Mouse (Mus musculus) MEL-GATA-1-ER (cell line): ENCODE data around the gene Kif2a.
A peak's percentile ranks its signal among the peaks of the same experiment; 100 is the strongest.
"Not testable (repeated sequence)": the region's sequence is repeated elsewhere in the genome, so short reads cannot be mapped to it uniquely, and the experiment has no call there.

Experiments
- DNase-seq: peaks from one replicate; pipeline ENCODE4 v3.0.0-alpha.2; 2012; ENCODE audit warnings: low read depth; ENCODE audit errors: extremely low read depth

Gene Kif2a

DNA sequence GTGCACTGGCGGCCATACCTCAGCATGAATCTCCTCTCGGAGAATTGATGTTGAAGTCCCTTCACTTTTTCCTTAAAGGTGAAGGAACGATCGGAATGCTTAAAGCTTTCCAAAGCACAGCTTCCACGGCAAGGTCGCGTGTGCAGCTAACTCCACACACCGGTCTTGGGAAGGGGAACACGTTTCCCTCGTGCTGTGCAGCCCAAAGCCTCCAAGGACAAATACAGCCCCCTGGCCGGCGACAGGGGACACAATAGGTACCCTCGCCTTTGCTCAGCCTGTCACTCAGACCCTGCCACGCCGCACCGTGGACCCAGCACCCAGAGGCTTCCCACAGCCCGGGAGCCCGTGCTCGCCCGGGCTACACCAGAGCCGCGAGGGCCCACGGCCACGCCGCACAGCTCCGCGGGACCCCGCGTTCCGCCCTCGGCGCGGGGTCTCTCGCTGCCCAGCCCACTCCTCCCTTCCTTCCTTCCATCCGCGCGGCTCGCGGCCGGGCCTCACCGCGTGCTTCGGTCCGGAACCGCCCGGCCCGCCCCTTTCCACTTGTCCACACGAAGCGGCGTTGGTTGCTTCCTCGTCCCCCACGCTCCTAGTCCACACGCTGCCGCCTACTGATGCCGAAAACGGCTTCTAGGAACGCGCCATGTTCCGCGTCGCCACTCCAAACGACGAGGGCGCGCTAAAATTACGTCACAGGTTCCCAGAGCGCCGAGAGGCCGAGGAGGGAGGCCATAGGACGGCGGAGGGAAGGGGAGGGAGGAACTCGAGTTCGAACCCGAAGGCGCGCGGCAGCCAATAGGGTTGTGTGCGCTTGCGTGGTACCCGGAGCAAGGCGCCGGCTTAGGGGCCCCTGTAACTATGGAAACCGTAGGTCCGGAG, 85.4 kb downstream of the Kif2a start, which contains the start of gene Ipo11:
TSS of gene Ipo11 (minus strand) at position 703 of the 882 bp plus-strand sequence.
- peak; percentile 84 for DNase-seq

DNA sequence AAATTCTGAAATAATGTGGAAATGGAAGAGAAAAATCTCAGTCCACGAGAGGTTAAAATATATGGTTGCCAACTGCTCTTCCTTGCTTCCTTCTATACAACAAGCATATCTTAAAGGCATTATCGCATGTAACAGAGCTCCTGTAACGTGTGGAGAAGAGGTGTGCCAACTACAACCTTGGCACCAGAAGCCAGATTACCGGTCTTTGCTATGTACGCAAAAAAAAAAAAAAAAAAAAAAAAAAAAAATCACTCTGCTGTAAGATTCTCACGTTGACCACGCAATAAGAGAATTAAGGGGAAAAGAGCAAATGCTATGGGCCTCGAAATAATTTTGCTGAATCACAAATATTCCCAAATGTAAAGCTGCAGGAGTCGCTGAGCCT, 86.1 kb downstream of the Kif2a start:
- DNase-seq = no peak

DNA sequence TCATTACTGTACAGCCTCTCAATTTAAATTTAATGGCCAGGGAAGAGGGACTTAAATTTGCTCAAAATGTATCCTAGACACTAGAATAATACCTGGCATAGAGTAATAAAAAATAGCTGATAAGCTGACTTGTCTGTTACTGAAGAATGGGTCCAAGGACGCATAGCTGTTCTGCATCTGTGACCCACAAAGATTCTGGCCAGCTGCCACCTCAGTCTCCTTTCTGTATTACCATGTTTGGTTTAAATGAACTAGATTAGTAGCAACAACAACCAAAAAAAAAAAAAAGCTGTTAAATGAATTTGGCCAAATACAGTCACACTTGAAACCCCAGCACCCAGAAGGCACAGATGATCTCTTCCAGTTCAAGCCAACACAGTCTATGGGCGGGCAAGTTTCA, 92.7 kb downstream of the Kif2a start:
- DNase-seq = no peak

DNA sequence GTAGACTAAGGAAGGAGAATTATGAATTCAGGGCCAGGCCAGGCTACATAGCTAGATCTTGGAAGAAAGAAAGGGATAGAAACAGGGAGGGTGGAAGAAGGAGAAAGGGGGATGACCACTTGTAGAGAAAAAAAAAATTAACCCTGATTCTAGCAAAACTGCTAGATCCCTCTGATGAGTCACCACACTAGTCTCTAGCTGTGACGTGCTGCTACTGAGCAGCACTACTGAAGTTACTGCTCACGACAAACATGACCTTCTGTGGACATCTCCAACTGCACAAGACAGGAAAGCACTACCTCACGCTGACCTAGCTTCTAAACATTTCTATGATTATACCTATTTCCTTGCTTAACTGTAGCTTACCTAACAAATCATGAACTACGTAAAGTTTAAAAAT, 93.6 kb downstream of the Kif2a start:
- DNase-seq = no peak

DNA sequence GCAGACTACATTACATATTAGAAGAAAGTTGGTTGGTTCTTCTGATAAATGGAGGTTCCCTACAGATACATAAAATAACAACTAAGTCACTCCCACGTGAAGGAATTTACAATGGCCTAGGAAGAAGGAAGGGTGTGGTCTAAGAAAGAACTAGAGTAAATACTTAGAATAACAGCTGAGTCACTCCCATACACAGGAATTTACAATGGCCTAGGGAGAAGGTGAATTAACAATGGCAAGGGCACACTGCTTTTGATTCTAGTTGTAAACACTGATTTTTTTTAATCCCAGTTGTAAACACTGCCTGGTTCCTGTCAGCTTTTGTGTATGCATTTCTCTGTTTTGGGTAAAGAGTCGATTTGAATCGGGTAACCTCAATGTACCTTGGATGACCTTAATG, 96.0 kb downstream of the Kif2a start:
- DNase-seq = not testable (repeated sequence)

DNA sequence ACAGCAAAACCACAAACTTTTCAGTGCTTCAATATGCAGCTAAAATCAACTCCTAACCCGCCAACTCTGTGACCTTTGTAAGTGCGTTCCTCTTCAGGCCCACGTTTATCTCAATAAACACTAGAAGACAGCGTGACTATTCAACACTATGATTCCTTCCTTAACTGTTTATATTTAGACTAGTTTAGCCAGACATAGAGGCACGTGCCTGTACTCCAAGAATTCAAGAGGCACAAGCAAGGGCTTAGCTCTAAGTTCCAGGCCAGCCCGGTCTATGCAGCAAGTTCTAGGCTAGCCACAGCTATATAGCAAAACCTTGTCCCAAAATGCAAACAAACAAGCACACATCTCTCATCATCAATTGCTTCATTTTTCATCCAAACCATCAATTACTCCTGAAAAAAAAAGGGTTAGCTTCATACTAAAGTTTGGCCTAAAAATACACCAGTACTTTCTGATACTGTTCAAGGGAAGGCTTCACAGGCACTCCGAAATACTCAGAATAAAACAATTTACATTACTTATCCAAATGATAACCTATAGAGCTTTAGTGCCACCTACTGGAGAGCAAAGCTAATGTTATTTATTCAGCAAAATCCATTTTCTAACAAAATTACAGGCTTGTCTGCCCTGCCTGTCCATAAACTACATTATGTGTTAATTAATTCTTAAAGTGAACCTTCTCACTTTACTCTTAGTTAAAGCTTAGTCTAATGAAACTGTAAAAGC, 103.4 kb downstream of the Kif2a start:
- no peak for DNase-seq

DNA sequence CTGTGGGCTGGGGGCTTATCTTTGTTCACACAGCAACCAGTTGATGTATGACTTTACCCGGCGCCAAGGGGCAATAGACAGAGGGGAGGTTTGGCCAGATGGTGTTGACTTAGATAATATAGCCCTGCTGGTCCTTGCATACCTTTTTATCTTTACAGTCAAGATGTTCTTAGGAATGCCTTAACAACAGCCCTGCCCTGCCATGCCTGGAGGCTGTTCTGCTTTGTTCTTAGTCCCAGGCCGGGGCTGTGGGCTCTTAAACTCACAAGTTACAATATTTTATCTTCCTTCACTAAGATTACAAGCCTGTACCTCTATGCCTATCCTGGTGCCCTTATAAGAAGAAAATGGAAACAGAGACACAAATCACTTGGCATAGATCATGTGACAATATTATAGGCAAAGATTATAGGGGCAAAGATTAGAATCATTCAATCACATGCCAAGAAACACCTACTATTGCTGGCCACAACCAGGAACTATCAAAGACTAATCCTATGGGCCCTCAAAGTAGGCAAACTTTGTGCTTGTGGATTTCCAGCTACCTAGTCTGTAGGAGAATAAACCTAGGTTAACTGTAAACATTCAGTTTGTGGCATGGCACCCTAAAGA, 108.7 kb downstream of the Kif2a start:
- DNase-seq = no peak

DNA sequence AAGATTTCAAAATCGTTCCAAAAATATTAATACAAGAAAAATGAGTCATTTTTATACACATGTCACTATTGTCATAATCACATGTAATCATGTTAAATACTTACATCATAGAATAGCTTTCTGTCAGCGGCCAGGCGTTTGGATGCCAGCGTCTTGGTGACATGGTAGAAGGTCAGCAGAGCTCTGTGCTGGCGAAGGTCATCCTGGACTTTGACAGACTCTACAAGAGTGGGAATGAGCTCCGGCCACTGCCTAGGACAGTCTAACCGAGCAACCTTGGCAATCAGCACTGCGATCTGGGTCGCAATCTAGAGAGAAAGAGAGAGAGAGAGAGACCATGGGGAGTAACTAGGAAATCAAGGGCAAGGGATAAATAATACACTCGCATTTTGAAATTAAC, 111.8 kb downstream of the Kif2a start:
- no peak for DNase-seq
